Mouse (Mus musculus) stomach, postnatal 0 days (tissue): ENCODE results near the gene Prr13. TPM values are rescaled to one million over a fixed set of nuclear protein-coding genes. Genes with fewer than 3 reads are reported as not detected.

Experiments used
- ATAC-seq: fragments of 200-750 bp; cut with Nextera tagmentation; 2 replicates; pipeline ENCODE4 v1.8.0; 2017; ENCODE audit not compliant: low FRiP score, low TSS enrichment
- DNase-seq: peaks from one replicate; pipeline ENCODE4 v3.0.0-alpha.2; 2016; ENCODE audit warnings: low spot score
- H3K27ac ChIP-seq: fragments of 300-500 bp; sonication (generic); replicated peaks from 2 replicates; pipeline ENCODE4 v1.5.1; 2014; ENCODE audit warnings: mild to moderate bottlenecking, control low read depth
- H3K27me3 ChIP-seq: fragments of 300-500 bp; sonication (generic); 2 replicates; pipeline ENCODE4 v1.6.1; 2014; ENCODE audit warnings: low read length; ENCODE audit not compliant: control insufficient read depth, insufficient read depth
- H3K36me3 ChIP-seq: fragments of 300-500 bp; sonication (generic); 2 replicates; pipeline ENCODE4 v1.6.1; 2014; ENCODE audit warnings: low read length, mixed read lengths; ENCODE audit not compliant: control insufficient read depth, insufficient read depth
- H3K4me1 ChIP-seq: fragments of 300-500 bp; sonication (generic); replicated peaks from 2 replicates; pipeline ENCODE4 v1.6.1; 2014; ENCODE audit warnings: antibody characterized with exemption; ENCODE audit not compliant: control insufficient read depth, insufficient read depth
- H3K4me2 ChIP-seq: fragments of 300-500 bp; sonication (generic); replicated peaks from 2 replicates; pipeline ENCODE4 v1.6.1; 2014; ENCODE audit warnings: low read depth, mild to moderate bottlenecking, control low read depth, moderate library complexity
- H3K4me3 ChIP-seq: fragments of 300-500 bp; sonication (generic); 2 replicates; pipeline ENCODE4 v1.5.1; 2014; ENCODE audit warnings: low read depth, low read length, control low read depth
- H3K9ac ChIP-seq: fragments of 300-500 bp; sonication (generic); 2 replicates; pipeline ENCODE4 v1.6.1; 2014; ENCODE audit warnings: mild to moderate bottlenecking, low read length, control low read depth, mixed read lengths
- H3K9me3 ChIP-seq: fragments of 300-500 bp; sonication (generic); 2 replicates; pipeline ENCODE4 v1.6.1; 2016; ENCODE audit warnings: low read length; ENCODE audit not compliant: control insufficient read depth
- CTCF ChIP-seq: IDR thresholded peaks from 2 replicates; pipeline ENCODE4 v1.5.1; 2016; ENCODE audit warnings: antibody characterized with exemption, low read depth, mild to moderate bottlenecking, moderate library complexity
- EP300 ChIP-seq: optimal IDR thresholded peaks from 2 replicates; pipeline ENCODE3; 2016; ENCODE audit warnings: antibody characterized with exemption
- WGBS: fragments of 180-500 bp; shearing (Covaris S2); extraction: QIAGEN DNeasy Blood & Tissue Kit; methylation state at CpG from one replicate; pipeline ENCODE4 v1.1.7; 2014; 5-methylcytosine and 5-hydroxymethylcytosine counted together
- polyA plus RNA-seq: library from polyadenylated mRNA; unstranded; fragments of >200 nt; fragmentation: Nextera tagmentation; extraction: Ambion mirVana; gene quantifications from 2 replicates; pipeline ENCODE4 v1.2.1, GENCODE M21; 2015

Prr13 gene
- polyA plus RNA-seq, 1 experiment from 2014 or later: 339 TPM

DNA sequence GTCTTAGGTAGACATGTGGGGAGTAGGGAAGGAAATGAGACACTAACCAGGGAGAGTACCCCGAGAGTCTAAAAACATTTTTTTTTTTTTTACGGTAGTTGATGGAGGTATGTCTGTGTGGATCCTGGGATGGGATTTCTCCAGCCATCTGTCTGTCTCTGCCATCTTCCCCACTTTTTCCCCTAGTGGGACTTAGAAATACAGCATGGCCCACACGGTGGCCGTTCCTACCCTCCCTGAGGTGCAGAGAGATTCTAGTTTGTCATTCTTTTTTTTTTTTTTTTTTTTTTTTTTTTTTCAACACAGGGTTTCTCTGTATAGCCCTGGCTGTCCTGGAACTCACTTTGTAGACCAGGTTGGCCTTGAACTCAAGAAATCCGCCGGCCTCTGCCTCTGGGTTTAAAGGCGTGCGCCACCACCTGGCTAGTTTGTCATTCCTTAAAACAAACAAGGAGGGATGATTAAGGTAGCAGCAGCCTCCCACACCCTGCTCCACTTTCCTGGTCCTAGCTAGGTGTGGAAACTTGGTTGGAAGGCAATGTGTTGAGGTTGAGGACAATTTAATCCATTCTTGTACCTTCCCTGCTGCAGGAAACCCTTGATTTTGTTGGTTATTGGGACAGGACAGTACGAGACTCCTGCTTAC lies 2.7 kb downstream of the Prr13 start:
- ATAC-seq: peak; percentile 28
- Histone ChIP-seq H3K4me2 (peak overlapping the region; percentile 25), H3K27ac (peak overlapping the region; percentile 83)

DNA sequence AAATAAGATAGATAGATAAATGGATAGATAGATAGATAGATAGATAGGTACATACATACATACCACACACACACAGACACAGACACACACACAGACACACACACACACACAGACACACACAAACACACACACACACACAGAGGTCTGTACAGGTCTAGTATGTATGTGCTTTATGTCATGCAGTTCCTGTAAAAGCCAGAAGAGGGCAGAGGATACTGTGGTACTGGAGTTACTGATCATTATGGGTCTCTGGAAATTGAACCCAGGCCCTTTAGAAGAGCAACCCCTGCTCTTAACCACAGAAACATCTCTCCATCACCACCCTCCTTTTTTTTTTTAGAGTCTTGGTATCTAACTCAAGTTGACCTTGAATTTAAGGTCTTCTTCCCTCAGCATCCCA lies 4.8 kb downstream of the Prr13 start:
- no peak overlapping the region for H3K9ac ChIP-seq
- ATAC-seq: no peak
- no peaks in the 10 kb centered on the region for H3K36me3 ChIP-seq
- TF ChIP-seq CTCF (peak; percentile 68), EP300 (no peak)
- no peak overlapping the region for H3K27ac ChIP-seq
- H3K9me3 ChIP-seq: no peaks in the 10 kb centered on the region
- no peak overlapping the region for H3K4me2 ChIP-seq
- no peaks in the 10 kb centered on the region for H3K27me3 ChIP-seq
- no peak overlapping the region for H3K4me3 ChIP-seq
- no peak for DNase-seq
- no peaks in the 10 kb centered on the region for H3K4me1 ChIP-seq

More for the DNA sequence above, 2.7 kb downstream of the Prr13 start:
- Histone ChIP-seq H3K9me3 (no peaks in the 10 kb centered on the region), H3K36me3 (no peaks in the 10 kb centered on the region), H3K27me3 (no peaks in the 10 kb centered on the region), H3K4me1 (no peaks in the 10 kb centered on the region), H3K9ac (no peak overlapping the region), H3K4me3 (no peak overlapping the region)
- DNase-seq: peak; percentile 71
- TF ChIP-seq CTCF: peak; percentile 49
- TF ChIP-seq EP300: no peak
- 70% methylated on average over 9 of the region's 9 CpGs for WGBS

DNA sequence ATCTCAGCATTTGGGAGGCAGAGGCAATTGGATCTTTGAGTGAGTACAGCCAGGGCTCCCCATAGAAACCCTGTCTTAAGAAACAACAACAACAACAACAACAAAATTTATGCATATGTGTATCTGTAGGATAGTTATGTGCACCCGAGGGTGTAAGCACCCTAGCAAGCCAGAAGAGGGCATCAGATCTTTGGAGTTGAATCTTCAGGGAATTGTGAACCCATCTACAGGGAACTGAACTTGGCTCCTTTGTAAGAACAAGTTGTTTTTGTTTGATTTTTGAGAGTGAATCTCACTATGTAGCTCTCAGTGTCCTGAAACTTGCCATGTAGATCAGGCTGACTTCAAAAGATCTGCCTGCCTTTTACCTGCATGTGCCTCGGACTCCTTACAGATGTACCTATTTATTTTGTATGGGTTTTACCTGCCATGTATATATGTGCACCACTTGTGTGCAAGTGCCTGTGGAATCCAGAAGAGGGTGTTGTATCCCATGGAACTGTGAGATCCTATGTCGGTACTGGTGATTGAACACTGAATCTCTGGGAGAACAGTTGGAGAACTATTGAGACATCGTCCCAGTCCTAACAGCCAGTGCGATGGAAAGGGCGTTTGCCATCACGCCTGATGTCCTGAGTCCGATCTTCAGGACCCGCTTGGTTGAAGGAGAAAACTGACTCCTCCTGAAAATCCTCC lies 10.0 kb downstream of the Prr13 start:
- no peaks in the 10 kb centered on the region for H3K36me3 ChIP-seq
- WGBS: 97% methylated on average over 9 of the region's 9 CpGs
- TF ChIP-seq EP300 (no peak), CTCF (no peak)
- H3K27ac ChIP-seq: no peak overlapping the region
- H3K9ac ChIP-seq: no peak overlapping the region
- DNase-seq (no peak), ATAC-seq (no peak)
- no peaks in the 10 kb centered on the region for H3K9me3 ChIP-seq
- no peaks in the 10 kb centered on the region for H3K4me1 ChIP-seq
- no peaks in the 10 kb centered on the region for H3K27me3 ChIP-seq
- no peak overlapping the region for H3K4me3 ChIP-seq
- H3K4me2 ChIP-seq: no peak overlapping the region

DNA sequence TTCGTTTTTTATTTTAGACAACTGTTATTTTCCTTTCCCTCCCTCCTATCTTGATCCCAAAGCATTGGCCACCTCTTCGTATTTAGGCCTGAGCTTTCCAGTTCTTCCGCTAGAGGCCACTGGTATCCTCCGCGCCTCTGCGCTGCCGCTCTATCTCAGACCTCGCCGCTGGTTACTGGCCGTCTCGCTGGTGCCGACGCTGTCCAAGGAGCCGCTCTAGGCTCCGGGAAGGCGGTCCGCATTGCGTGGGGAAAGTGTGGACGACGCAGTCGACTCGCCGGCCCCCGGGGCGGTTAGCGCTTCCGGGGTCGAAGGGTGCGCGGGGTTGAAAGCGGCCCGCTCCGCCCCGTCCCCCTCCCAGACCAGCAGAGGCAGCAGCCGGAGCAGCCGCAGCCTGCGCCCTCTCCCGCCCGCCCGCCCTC lies 11.4 kb downstream of the Prr13 start, which contains the start of gene Pcbp2:
TSS of gene Pcbp2 (plus strand) at position 357 of the 422 bp plus-strand sequence.
- TF ChIP-seq CTCF (peak; percentile 94), EP300 (no peak)
- Histone ChIP-seq H3K4me1 (no peaks in the 10 kb centered on the region), H3K27me3 (no peaks in the 10 kb centered on the region), H3K36me3 (no peaks in the 10 kb centered on the region), H3K27ac (peak within 1 kb of the TSS; percentile 97), H3K9ac (peak within 1 kb of the TSS; percentile 95), H3K4me2 (peak within 1 kb of the TSS; percentile 63), H3K4me3 (peak within 1 kb of the TSS; percentile 82), H3K9me3 (no peaks in the 10 kb centered on the region)
- ATAC-seq: peak; percentile 99
- peak; percentile 97 for DNase-seq
- 0% methylated on average over 31 of the region's 40 CpGs for whole genome bisulfite sequencing

DNA sequence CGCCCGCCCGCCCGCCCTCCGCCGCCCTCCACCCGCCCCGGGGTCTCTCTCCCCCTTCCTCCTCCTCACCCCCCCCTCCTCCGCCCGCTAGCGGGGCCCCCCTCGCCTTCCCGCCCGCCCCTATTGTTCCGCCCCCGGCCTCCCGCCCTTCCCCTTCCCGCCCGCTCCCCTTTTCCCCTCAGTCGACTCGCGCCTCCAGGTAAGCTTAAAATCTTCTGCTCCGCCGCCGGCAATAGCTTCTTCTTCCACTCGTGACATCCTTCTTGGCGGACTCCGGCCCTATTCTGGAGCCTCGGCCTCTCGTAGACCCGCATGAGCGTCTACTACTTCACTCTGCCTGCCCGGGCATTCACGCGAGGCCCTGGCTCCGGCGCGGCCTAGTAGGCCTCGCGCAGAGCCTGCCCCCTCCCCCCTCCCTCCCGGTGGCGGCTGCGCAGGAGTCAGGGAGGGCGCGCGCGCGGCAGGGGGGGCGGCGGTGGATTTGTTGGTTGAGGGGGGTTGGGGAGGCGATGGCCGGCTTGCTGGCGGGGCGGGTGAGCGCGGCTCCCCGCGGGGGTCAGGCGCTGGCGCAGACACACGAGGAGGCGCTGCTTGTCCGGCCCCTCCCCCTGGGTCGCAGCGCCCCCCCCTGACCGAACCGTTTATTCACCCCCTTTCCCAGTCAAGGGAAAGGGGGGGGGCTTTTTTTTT lies 11.9 kb downstream of the Prr13 start:
- Histone ChIP-seq H3K4me1 (no peaks in the 10 kb centered on the region), H3K27ac (peak overlapping the region; percentile 97), H3K4me2 (peak overlapping the region; percentile 63), H3K9ac (peak overlapping the region; percentile 95), H3K27me3 (no peaks in the 10 kb centered on the region), H3K4me3 (peak overlapping the region; percentile 82), H3K36me3 (no peaks in the 10 kb centered on the region; the same call in 1 of the 2 replicates), H3K9me3 (no peaks in the 10 kb centered on the region)
- 0 out of 2 replicates have a peak, but pooled peaks have one; percentile 31 for TF ChIP-seq CTCF
- TF ChIP-seq EP300: no peak
- peak; percentile 71 for ATAC-seq
- 0% methylated on average over 32 of the region's 67 CpGs for WGBS
- DNase-seq: peak; percentile 91
